Mouse (Mus musculus) lung, postnatal 0 days (tissue): ENCODE measurements around the gene Ddx58. TPM values are rescaled to one million over a fixed set of nuclear protein-coding genes. Genes with fewer than 3 reads are reported as not detected.

ENCODE experiments used
- ATAC-seq: fragments of 200-750 bp; cut with Nextera tagmentation; 2 replicates; pipeline ENCODE4 v1.8.0; 2017; ENCODE audit warnings: moderate library complexity
- DNase-seq: peaks from one replicate; pipeline ENCODE4 v3.0.0-alpha.2; 2016; ENCODE audit warnings: low spot score
- H3K27ac ChIP-seq: fragments of 300-500 bp; sonication (generic); 2 replicates; pipeline ENCODE4 v1.5.1; 2014; ENCODE audit warnings: antibody characterized with exemption, mild to moderate bottlenecking, low read length, mixed read lengths
- H3K27me3 ChIP-seq: fragments of 300-500 bp; sonication (generic); replicated peaks from 2 replicates; pipeline ENCODE4 v1.6.1; 2014; ENCODE audit warnings: low read length, mixed read lengths; ENCODE audit not compliant: insufficient read depth
- H3K36me3 ChIP-seq: fragments of 300-500 bp; sonication (generic); 2 replicates; pipeline ENCODE4 v1.6.1; 2014; ENCODE audit warnings: low read length, mixed read lengths; ENCODE audit not compliant: insufficient read depth
- H3K4me1 ChIP-seq: fragments of 300-500 bp; sonication (generic); 2 replicates; pipeline ENCODE4 v1.6.1; 2014; ENCODE audit warnings: antibody characterized with exemption, low read depth, low read length, mixed read lengths; ENCODE audit not compliant: insufficient read depth
- H3K4me2 ChIP-seq: fragments of 300-500 bp; sonication (generic); replicated peaks from 2 replicates; pipeline ENCODE4 v1.6.1; 2014; ENCODE audit warnings: low read depth, mild to moderate bottlenecking, low read length, moderate library complexity, mixed read lengths
- H3K4me3 ChIP-seq: fragments of 300-500 bp; sonication (generic); 2 replicates; pipeline ENCODE4 v1.5.1; 2014; ENCODE audit warnings: low read depth, low read length
- H3K9ac ChIP-seq: fragments of 300-500 bp; sonication (generic); replicated peaks from 2 replicates; pipeline ENCODE4 v1.6.1; 2014; ENCODE audit warnings: low read depth, mild to moderate bottlenecking
- H3K9me3 ChIP-seq: fragments of 300-500 bp; sonication (generic); 2 replicates; pipeline ENCODE4 v1.6.1; 2016; ENCODE audit warnings: low read length, mixed read lengths
- CTCF ChIP-seq: IDR thresholded peaks from 2 replicates; pipeline ENCODE4 v1.5.1; 2016; ENCODE audit warnings: antibody characterized with exemption, mild to moderate bottlenecking
- EP300 ChIP-seq: IDR thresholded peaks from 2 replicates; pipeline ENCODE4 v1.6.1; 2016; ENCODE audit warnings: antibody characterized with exemption, mild to moderate bottlenecking, control low read depth
- WGBS: fragments of 180-500 bp; shearing (Covaris S2); extraction: QIAGEN DNeasy Blood & Tissue Kit; methylation state at CpG from one replicate; pipeline ENCODE4 v1.1.7; 2014; 5-methylcytosine and 5-hydroxymethylcytosine counted together
- polyA plus RNA-seq: library from polyadenylated mRNA; unstranded; fragments of >200 nt; fragmentation: Nextera tagmentation; extraction: Ambion mirVana; gene quantifications from 2 replicates; pipeline ENCODE4 v1.2.1, GENCODE M21; 2015

Gene Ddx58
- polyA plus RNA-seq, 1 experiment from 2014 or later: 15.3 TPM

- Histone ChIP-seq H3K9ac (no peak overlapping the region), H3K36me3 (0 out of 2 replicates have a peak, but pooled peaks cover 7% of the 10 kb centered on the region), H3K4me3 (no peak overlapping the region), H3K9me3 (no peaks in the 10 kb centered on the region), H3K27me3 (no peaks in the 10 kb centered on the region), H3K4me1 (no peaks in the 10 kb centered on the region), H3K4me2 (no peak overlapping the region), H3K27ac (no peak overlapping the region)
- WGBS: 70% methylated on average over 10 of the region's 10 CpGs
- DNase-seq (no peak), ATAC-seq (no peak)
- TF ChIP-seq EP300: no peak
- no peak for TF ChIP-seq CTCF
These were observed 76.0 kb downstream of the Ddx58 start for GRCm38 (mm10) chr4:40163646-40164045.

GRCm38 (mm10) chr4:40160591-40161434, 78.8 kb downstream of the Ddx58 start:
- no peaks in the 10 kb centered on the region for H3K9me3 ChIP-seq
- no peaks in the 10 kb centered on the region for H3K27me3 ChIP-seq
- no peak overlapping the region for H3K9ac ChIP-seq
- 0 out of 2 replicates have a peak, but pooled peaks cover 3% of the 10 kb centered on the region for H3K36me3 ChIP-seq
- no peak overlapping the region for H3K27ac ChIP-seq
- peaks cover 19% of the 10 kb centered on the region; the same call in 1 of the 2 replicates for H3K4me1 ChIP-seq
- no peak overlapping the region for H3K4me3 ChIP-seq
- TF ChIP-seq EP300 (no peak), CTCF (peak; percentile 36)
- 92% methylated on average over 8 of the region's 8 CpGs for WGBS
- DNase-seq (no peak), ATAC-seq (no peak)
- H3K4me2 ChIP-seq: no peak overlapping the region

- H3K4me3 ChIP-seq: no peak overlapping the region
- ATAC-seq (peak; percentile 11; the same call in 1 of the 2 replicates), DNase-seq (peak; percentile 49)
- no peaks in the 10 kb centered on the region for H3K27me3 ChIP-seq
- H3K9me3 ChIP-seq: no peaks in the 10 kb centered on the region
- H3K9ac ChIP-seq: no peak overlapping the region
- peak overlapping the region; percentile 69; the same call in 1 of the 2 replicates for H3K27ac ChIP-seq
- peaks cover 25% of the 10 kb centered on the region; the same call in 1 of the 2 replicates for H3K4me1 ChIP-seq
- TF ChIP-seq CTCF (no peak), EP300 (no peak)
- H3K4me2 ChIP-seq: no peak overlapping the region
- 49% methylated on average over 5 of the region's 5 CpGs for WGBS
- no peaks in the 10 kb centered on the region for H3K36me3 ChIP-seq
These were observed 81.4 kb downstream of the Ddx58 start for GRCm38 (mm10) chr4:40158224-40158540.

GRCm38 (mm10) chr4:40157500-40158223, 82.0 kb downstream of the Ddx58 start:
- ATAC-seq (peak; percentile 62), DNase-seq (peak; percentile 63)
- TF ChIP-seq CTCF (no peak), EP300 (peak; percentile 28; the same call in 1 of the 2 replicates)
- 47% methylated on average over 5 of the region's 5 CpGs for WGBS
- Histone ChIP-seq H3K9me3 (no peaks in the 10 kb centered on the region), H3K4me2 (no peak overlapping the region; the same call in 1 of the 2 replicates), H3K27ac (peak overlapping the region; percentile 69), H3K27me3 (no peaks in the 10 kb centered on the region), H3K4me1 (peaks cover 25% of the 10 kb centered on the region; the same call in 1 of the 2 replicates), H3K36me3 (no peaks in the 10 kb centered on the region), H3K4me3 (no peak overlapping the region), H3K9ac (no peak overlapping the region)

GRCm38 (mm10) chr4:40156582-40157499, 82.8 kb downstream of the Ddx58 start:
- H3K9ac ChIP-seq: no peak overlapping the region
- peak overlapping the region; percentile 69 for H3K27ac ChIP-seq
- H3K27me3 ChIP-seq: no peaks in the 10 kb centered on the region
- H3K4me2 ChIP-seq: peak overlapping the region; percentile 22
- no peak for TF ChIP-seq EP300
- no peak for TF ChIP-seq CTCF
- peaks cover 25% of the 10 kb centered on the region; the same call in 1 of the 2 replicates for H3K4me1 ChIP-seq
- WGBS: 47% methylated on average over 18 of the region's 18 CpGs
- DNase-seq (peak; percentile 70), ATAC-seq (peak; percentile 64)
- no peaks in the 10 kb centered on the region for H3K9me3 ChIP-seq
- no peak overlapping the region for H3K4me3 ChIP-seq
- H3K36me3 ChIP-seq: no peaks in the 10 kb centered on the region
